Mouse (Mus musculus) central nervous system, embryonic 14 days (tissue): Measurements from ENCODE around the gene Map3k13. TPM values are rescaled to one million over a fixed set of nuclear protein-coding genes. Genes with fewer than 3 reads are reported as not detected.

ENCODE experiments used
- polyA plus RNA-seq: library from polyadenylated mRNA; depleted of rRNA; stranded (reverse); fragments of >200 nt; gene quantifications from 2 replicates; pipeline ENCODE4 v1.2.3, GENCODE M21; 2012; rRNA removed

Map3k13 gene
- 7.9 and 8.4 TPM in 2 replicates for polyA plus RNA-seq

GRCm38 (mm10) chr16:21793875-21794696, at the start of gene Map3k13:
Gene Map3k13 (plus strand): TSS chr16:21794346.

DNA sequence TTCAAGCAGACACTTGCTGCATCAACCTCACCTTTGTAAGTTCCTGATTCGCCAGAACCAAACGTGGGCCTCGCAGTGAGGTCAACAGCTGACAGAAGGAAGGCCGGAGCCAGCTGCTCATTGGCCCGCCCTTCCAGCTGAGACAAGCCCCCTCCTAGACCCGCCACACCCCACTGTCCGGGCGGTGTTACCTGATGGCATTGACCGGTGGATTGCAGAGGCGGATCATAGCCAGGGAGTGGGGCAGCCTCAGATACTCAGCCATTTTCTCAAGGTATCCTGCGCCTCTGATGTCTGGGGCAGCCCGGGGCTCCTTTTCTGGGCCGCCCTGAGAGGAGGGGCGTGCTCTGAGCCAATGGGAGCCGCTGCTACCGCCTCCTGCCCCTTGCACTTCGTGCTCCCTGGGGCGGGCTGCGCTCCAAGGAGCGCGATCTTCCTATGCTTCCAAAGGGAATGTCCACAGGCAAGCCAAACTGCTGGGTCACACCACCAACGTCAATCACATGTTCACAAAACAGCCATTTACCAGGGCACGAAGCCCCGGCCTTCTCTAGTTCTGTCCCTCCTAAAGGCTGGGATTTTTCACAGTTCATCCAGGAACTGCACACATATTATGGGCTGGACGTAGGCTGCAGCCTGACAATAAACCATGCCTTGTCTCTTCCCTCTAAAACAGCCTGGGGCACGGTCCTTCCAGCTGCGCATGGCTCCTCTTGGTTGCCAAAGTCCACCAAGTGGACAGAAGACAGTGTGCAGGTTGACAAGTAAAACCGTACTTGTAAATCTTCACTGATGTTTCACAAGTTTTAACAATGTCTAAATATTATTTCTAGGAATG, 6.4 kb upstream of the Map3k13 start, which contains the start of gene Ehhadh:
Ehhadh (minus strand) TSS at position 292 of the 838 bp plus-strand sequence.

GRCm38 (mm10) chr16:21946761-21947715, 152.9 kb downstream of the Map3k13 start, which contains the start of gene Tmem41a:
Gene Tmem41a (minus strand): TSS chr16:21947552.

Other genes starting within 250 kb of the Map3k13 start
- 34.6 and 35.7 TPM in 2 replicates for gene 2510009E07Rik, start 99.7 kb upstream of the Map3k13 start, polyA plus RNA-seq
- gene Ehhadh, start 6.5 kb upstream of the Map3k13 start, polyA plus RNA-seq = 1.8 and 2.8 TPM in 2 replicates
- 23.3 and 27.3 TPM in 2 replicates for gene Tmem41a, start 153.2 kb downstream of the Map3k13 start, polyA plus RNA-seq
- gene Liph, start 201.3 kb downstream of the Map3k13 start, polyA plus RNA-seq = 0.34 and 0.44 TPM in 2 replicates
- gene Senp2, start 215.1 kb downstream of the Map3k13 start, polyA plus RNA-seq = 40.5 and 43.3 TPM in 2 replicates